Mouse (Mus musculus): Measurements from ENCODE around the gene BC024978. TPM values are rescaled to one million over a fixed set of nuclear protein-coding genes. Genes with fewer than 3 reads are reported as not detected.
A peak's percentile ranks its signal among the peaks of the same experiment; 100 is the strongest.

The BC024978 gene
- polyA plus RNA-seq, 1 experiment from 2014 or later = 3.8 TPM

DNA sequence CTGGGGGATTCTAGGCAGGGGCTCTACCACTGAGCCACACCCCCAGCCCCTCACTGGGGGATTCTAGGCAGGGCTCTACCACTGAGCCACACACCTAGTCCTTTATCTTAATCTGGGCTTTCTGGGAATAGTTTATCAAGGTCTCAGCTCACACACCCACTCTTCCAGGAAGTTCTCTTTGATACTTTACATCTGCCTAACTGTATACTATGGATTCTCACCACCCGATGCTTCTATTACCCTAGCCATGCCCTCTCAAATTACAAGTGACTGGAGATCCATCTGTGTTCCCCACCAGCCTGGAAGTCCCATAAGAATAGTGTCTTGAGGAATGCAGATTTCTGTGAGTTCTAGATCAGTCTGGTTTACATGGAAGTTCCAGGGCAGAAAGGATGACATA, 27.0 kb downstream of the BC024978 start:
- H3K4me3 ChIP-seq (ENCODE audit: low read depth, low read length) = no peak overlapping the region
- no peak overlapping the region for H3K9ac ChIP-seq
- DNase-seq (no peak), ATAC-seq (ENCODE audit: insufficient read depth) (no peak)
- H3K9me3 ChIP-seq (ENCODE audit: low read depth, low read length) = no peaks in the 10 kb centered on the region
- no peak overlapping the region for H3K4me2 ChIP-seq
- TF ChIP-seq CTCF (IDR thresholded peaks at IDR 0.05; ENCODE audit: low read depth) = no peak
- peaks cover 17% of the 10 kb centered on the region; the same call in 1 of the 2 replicates for H3K4me1 ChIP-seq (ENCODE audit: insufficient read depth)
- 73% methylated on average over 1 of the region's 1 CpGs for WGBS
- no peaks in the 10 kb centered on the region for H3K27me3 ChIP-seq (ENCODE audit: insufficient read depth, low read length)
- peaks cover 28% of the 10 kb centered on the region; the same call in 1 of the 2 replicates for H3K36me3 ChIP-seq (ENCODE audit: insufficient read depth)
- H3K27ac ChIP-seq (ENCODE audit: low read depth) = no peak overlapping the region

DNA sequence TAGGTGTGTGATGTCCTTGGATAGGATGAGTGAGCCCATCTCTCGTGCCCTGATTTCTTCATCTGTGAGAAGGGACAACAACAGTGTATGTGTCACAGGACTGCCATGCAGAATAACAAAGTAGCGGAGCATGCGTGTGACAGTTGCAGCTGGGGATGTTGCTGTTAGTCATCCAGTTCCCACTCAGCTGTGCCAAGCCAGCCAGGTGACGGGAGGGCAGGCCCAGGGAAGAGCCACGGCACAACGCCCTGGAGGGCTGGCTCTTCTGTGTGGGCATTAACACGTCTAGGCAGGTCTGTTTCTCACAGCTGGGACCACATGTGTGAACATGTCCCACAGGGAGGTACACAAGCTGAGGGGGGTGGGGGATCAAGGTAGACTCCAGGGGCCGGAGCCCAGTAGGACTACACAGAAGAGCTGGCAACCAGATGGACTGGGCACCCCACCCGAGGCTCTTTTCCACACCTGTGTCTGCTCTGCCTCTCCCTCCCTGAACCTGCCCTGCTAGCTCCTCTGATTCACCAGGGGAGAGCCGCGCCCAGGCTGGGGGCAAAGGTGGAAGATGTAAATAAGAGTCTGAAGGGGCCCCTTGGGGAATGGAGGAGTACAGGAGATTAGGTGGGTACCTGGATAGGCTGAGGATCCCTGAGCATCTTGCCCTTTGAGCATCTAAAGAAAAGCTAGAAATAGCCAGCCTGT, 29.4 kb downstream of the BC024978 start:
- no peaks in the 10 kb centered on the region for H3K9me3 ChIP-seq (ENCODE audit: low read depth, low read length)
- H3K4me3 ChIP-seq (ENCODE audit: low read depth, low read length) = no peak overlapping the region
- ATAC-seq (ENCODE audit: insufficient read depth) (no peak), DNase-seq (no peak)
- H3K4me2 ChIP-seq = peak overlapping the region; percentile 76; the same call in 1 of the 2 replicates
- peak overlapping the region; percentile 36 for H3K9ac ChIP-seq
- no peak for TF ChIP-seq CTCF (IDR thresholded peaks at IDR 0.05; ENCODE audit: low read depth)
- WGBS = 60% methylated on average over 11 of the region's 11 CpGs
- 0 out of 2 replicates have a peak, but pooled peaks cover 11% of the 10 kb centered on the region for H3K36me3 ChIP-seq (ENCODE audit: insufficient read depth)
- no peaks in the 10 kb centered on the region for H3K27me3 ChIP-seq (ENCODE audit: insufficient read depth, low read length)
- H3K27ac ChIP-seq (ENCODE audit: low read depth) = no peak overlapping the region
- H3K4me1 ChIP-seq (ENCODE audit: insufficient read depth) = peaks cover 17% of the 10 kb centered on the region; the same call in 1 of the 2 replicates

DNA sequence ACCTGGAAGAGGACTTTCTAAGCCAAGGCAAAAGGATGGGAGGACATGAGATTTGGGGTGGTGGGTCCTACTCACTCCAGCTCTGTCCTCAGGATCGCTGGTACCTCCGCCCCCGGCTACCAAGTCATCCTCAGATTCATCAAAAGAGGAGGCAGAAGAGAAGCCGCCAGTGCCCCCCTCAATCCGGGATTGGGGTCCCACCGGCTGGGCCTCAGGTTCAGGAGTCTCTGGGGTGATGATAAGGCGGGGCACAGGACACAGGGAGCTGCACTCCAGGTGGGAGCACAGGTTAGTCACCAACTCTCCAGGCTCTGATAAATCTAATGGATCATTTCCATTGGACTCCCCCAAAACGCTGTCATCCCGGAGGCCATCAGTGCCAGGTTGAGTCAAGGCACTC, 31.7 kb downstream of the BC024978 start:
- no peak for DNase-seq
- peak overlapping the region; percentile 76 for H3K4me3 ChIP-seq (ENCODE audit: low read depth, low read length)
- no peak for TF ChIP-seq CTCF (IDR thresholded peaks at IDR 0.05; ENCODE audit: low read depth)
- peak overlapping the region; percentile 76 for H3K9ac ChIP-seq
- peak overlapping the region; percentile 76 for H3K4me2 ChIP-seq
- no peaks in the 10 kb centered on the region for H3K27me3 ChIP-seq (ENCODE audit: insufficient read depth, low read length)
- 26% methylated on average over 9 of the region's 9 CpGs for WGBS
- no peak overlapping the region for H3K27ac ChIP-seq (ENCODE audit: low read depth)
- H3K4me1 ChIP-seq (ENCODE audit: insufficient read depth) = peaks cover 17% of the 10 kb centered on the region; the same call in 1 of the 2 replicates
- H3K9me3 ChIP-seq (ENCODE audit: low read depth, low read length) = no peaks in the 10 kb centered on the region
- H3K36me3 ChIP-seq (ENCODE audit: insufficient read depth) = 0 out of 2 replicates have a peak, but pooled peaks cover 5% of the 10 kb centered on the region
- no peak for ATAC-seq (ENCODE audit: insufficient read depth)

DNA sequence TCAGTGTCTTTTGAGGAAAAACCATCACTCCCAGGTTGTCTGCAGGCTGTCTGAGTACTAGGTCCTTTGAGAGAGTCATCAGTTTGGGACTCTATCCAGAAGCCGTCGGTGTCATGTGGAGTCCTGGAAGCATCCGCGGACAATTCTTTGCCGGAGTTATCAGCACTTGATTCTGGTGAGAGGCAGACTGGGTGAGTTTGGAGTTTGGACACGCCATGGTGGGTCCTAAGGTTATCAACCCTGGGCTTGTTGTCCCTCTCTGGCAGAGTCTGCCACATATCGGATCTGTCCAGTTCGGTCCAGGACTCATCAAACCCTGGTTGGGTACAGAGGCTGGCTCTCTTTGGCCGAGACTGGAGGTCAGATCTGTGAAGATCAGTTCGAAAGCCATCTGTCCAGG, 32.1 kb downstream of the BC024978 start:
- Histone ChIP-seq H3K9ac (peak overlapping the region; percentile 76), H3K36me3 (ENCODE audit: insufficient read depth) (0 out of 2 replicates have a peak, but pooled peaks cover 1% of the 10 kb centered on the region), H3K27ac (ENCODE audit: low read depth) (peak overlapping the region; percentile 91; the same call in 1 of the 2 replicates), H3K9me3 (ENCODE audit: low read depth, low read length) (no peaks in the 10 kb centered on the region), H3K4me1 (ENCODE audit: insufficient read depth) (peaks cover 17% of the 10 kb centered on the region; the same call in 1 of the 2 replicates), H3K4me3 (ENCODE audit: low read depth, low read length) (peak overlapping the region; percentile 76), H3K4me2 (peak overlapping the region; percentile 76), H3K27me3 (ENCODE audit: insufficient read depth, low read length) (no peaks in the 10 kb centered on the region)
- no peak for TF ChIP-seq CTCF (IDR thresholded peaks at IDR 0.05; ENCODE audit: low read depth)
- under 1% methylated on average over 10 of the region's 10 CpGs for WGBS
- DNase-seq = peak; percentile 24
- ATAC-seq (ENCODE audit: insufficient read depth) = peak; percentile 1; the same call in 1 of the 2 replicates

DNA sequence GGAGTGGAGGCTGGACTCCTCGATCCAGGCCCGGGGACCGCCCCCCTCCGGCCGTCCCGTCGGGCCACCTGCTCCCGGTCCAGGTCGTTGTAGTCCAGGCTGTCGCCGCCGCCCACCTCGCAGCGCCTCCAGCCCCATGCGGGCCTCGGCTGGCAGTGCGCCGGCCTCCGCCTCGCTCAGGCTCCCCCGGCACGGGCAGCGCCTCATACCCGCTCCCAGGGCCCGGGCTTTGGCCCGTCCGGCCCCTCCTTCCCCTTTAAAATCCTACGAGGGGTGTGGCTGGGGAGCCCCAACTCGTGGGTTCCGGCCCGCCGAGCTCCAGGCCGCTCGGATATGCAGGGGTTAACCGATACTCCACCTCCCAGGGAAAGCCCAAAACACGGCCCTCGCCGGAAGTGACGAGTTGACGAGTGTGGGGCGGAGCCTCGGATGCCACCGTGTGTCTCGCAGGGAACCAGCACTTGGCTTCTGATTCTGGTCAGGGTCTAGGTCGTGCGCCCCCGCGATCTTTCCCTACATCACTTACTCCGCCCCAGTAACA, 32.8 kb downstream of the BC024978 start, which contains the start of gene Itpkc:
Gene Itpkc, minus strand, starts transcription at position 381 of the 541 bp plus-strand sequence.
- Histone ChIP-seq H3K9ac (peak within 1 kb of the TSS; percentile 76), H3K4me1 (ENCODE audit: insufficient read depth) (peaks cover 17% of the 10 kb centered on the region; the same call in 1 of the 2 replicates), H3K4me3 (ENCODE audit: low read depth, low read length) (peak within 1 kb of the TSS; percentile 76), H3K36me3 (ENCODE audit: insufficient read depth) (no peaks in the 10 kb centered on the region), H3K27ac (ENCODE audit: low read depth) (peak within 1 kb of the TSS; percentile 91), H3K9me3 (ENCODE audit: low read depth, low read length) (no peaks in the 10 kb centered on the region), H3K4me2 (peak within 1 kb of the TSS; percentile 76), H3K27me3 (ENCODE audit: insufficient read depth, low read length) (no peaks in the 10 kb centered on the region)
- TF ChIP-seq CTCF (IDR thresholded peaks at IDR 0.05; ENCODE audit: low read depth) = peak; percentile 23; the same call in 1 of the 2 replicates
- DNase-seq (peak; percentile 98), ATAC-seq (ENCODE audit: insufficient read depth) (peak; percentile 81)
- under 1% methylated on average over 48 of the region's 49 CpGs for WGBS

DNA sequence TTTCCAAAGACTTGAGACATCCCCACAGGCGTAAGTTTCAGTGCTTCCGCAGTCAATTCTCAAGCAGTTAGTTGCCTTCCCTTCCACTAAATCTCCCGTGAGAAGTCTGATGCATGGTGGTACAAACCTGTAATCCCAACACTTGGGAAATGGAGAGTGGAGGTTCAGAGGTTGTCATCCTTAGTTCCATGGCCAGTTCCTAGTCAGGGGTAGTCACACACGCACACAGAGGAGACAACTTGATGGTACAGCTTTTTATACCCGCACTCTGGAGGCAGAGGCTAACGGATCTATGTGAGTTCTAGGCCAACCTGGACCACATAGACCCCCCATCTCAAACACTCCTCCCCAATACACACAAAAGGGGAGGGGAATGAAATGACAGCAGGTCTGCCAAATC, 33.3 kb downstream of the BC024978 start:
- 13% methylated on average over 6 of the region's 6 CpGs for WGBS
- no peaks in the 10 kb centered on the region for H3K9me3 ChIP-seq (ENCODE audit: low read depth, low read length)
- peak overlapping the region; percentile 76 for H3K9ac ChIP-seq
- peaks cover 17% of the 10 kb centered on the region; the same call in 1 of the 2 replicates for H3K4me1 ChIP-seq (ENCODE audit: insufficient read depth)
- H3K27me3 ChIP-seq (ENCODE audit: insufficient read depth, low read length) = no peaks in the 10 kb centered on the region
- TF ChIP-seq CTCF (IDR thresholded peaks at IDR 0.05; ENCODE audit: low read depth) = no peak
- ATAC-seq (ENCODE audit: insufficient read depth) (no peak), DNase-seq (no peak)
- H3K4me2 ChIP-seq = peak overlapping the region; percentile 76
- H3K36me3 ChIP-seq (ENCODE audit: insufficient read depth) = no peaks in the 10 kb centered on the region
- peak overlapping the region; percentile 76 for H3K4me3 ChIP-seq (ENCODE audit: low read depth, low read length)
- peak overlapping the region; percentile 91 for H3K27ac ChIP-seq (ENCODE audit: low read depth)

DNA sequence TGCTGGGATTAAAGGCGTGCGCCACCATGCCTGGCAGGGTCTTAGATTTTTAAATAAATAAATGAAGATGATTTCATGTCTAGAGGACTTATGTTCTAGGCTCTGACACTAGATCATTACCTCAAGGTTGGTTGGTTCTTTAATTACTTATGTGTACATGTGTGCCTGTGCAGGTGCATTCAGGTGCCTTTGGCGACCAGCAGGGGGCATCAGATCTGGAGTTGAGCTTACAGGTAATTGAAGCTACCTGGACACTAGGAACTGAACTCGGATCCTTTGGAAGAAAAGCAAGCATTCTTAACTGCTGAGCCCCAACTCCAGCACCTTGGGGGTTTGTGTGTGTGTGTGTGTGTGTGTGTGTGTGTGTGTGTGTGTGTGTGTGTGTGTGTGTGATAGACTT, 35.2 kb downstream of the BC024978 start:
- peaks cover 7% of the 10 kb centered on the region; the same call in 1 of the 2 replicates for H3K4me1 ChIP-seq (ENCODE audit: insufficient read depth)
- H3K9ac ChIP-seq = no peak overlapping the region
- H3K27ac ChIP-seq (ENCODE audit: low read depth) = no peak overlapping the region
- no peak overlapping the region for H3K4me2 ChIP-seq
- H3K36me3 ChIP-seq (ENCODE audit: insufficient read depth) = no peaks in the 10 kb centered on the region
- ATAC-seq (ENCODE audit: insufficient read depth) = no peak
- peak; percentile 43; the same call in 1 of the 2 replicates for TF ChIP-seq CTCF (IDR thresholded peaks at IDR 0.05; ENCODE audit: low read depth)
- DNase-seq = no peak
- 80% methylated on average over 4 of the region's 4 CpGs for WGBS
- H3K27me3 ChIP-seq (ENCODE audit: insufficient read depth, low read length) = no peaks in the 10 kb centered on the region
- no peak overlapping the region for H3K4me3 ChIP-seq (ENCODE audit: low read depth, low read length)
- no peaks in the 10 kb centered on the region for H3K9me3 ChIP-seq (ENCODE audit: low read depth, low read length)
